Mouse (Mus musculus) lung, postnatal 0 days (tissue): Measurements from ENCODE around the gene Mef2a.

ENCODE experiments used
- CTCF ChIP-seq: IDR thresholded peaks from 2 replicates; pipeline ENCODE4 v1.5.1; 2016; ENCODE audit warnings: antibody characterized with exemption, mild to moderate bottlenecking
- EP300 ChIP-seq: IDR thresholded peaks from 2 replicates; pipeline ENCODE4 v1.6.1; 2016; ENCODE audit warnings: antibody characterized with exemption, mild to moderate bottlenecking, control low read depth

GRCm38 (mm10) chr7:67230221-67230620 is 142.4 kb downstream of the Mef2a start:
- no peak for TF ChIP-seq CTCF
- no peak for TF ChIP-seq EP300
